Mouse (Mus musculus) limb, embryonic 15.5 days (tissue): ENCODE measurements around the gene Lama5. TPM values are rescaled to one million over a fixed set of nuclear protein-coding genes. Genes with fewer than 3 reads are reported as not detected.
A peak's percentile ranks its signal among the peaks of the same experiment; 100 is the strongest.

Experiments
- ATAC-seq: fragments of 200-750 bp; cut with Nextera tagmentation; 2 replicates; pipeline ENCODE4 v1.8.0; 2017; ENCODE audit warnings: low read depth, moderate TSS enrichment; ENCODE audit not compliant: insufficient number of reproducible peaks, low FRiP score, low TSS enrichment
- H3K27ac ChIP-seq: fragments of 300-500 bp; sonication (generic); 2 replicates; pipeline ENCODE4 v1.5.1; 2015; ENCODE audit warnings: moderate library complexity, mild to moderate bottlenecking, inconsistent platforms
- H3K27me3 ChIP-seq: fragments of 300-500 bp; sonication (generic); 2 replicates; pipeline ENCODE4 v1.6.1; 2015; ENCODE audit warnings: inconsistent platforms
- H3K36me3 ChIP-seq: fragments of 300-500 bp; sonication (generic); 2 replicates; pipeline ENCODE4 v1.6.1; 2015; ENCODE audit warnings: inconsistent platforms
- H3K4me1 ChIP-seq: fragments of 300-500 bp; sonication (generic); 2 replicates; pipeline ENCODE4 v1.6.1; 2015; ENCODE audit warnings: inconsistent platforms
- H3K4me2 ChIP-seq: fragments of 300-500 bp; sonication (generic); 2 replicates; pipeline ENCODE4 v1.6.1; 2015; ENCODE audit warnings: mild to moderate bottlenecking, inconsistent platforms
- H3K4me3 ChIP-seq: fragments of 300-500 bp; sonication (generic); 2 replicates; pipeline ENCODE4 v1.5.1; 2015; ENCODE audit warnings: mild to moderate bottlenecking, inconsistent platforms
- H3K9ac ChIP-seq: fragments of 300-500 bp; sonication (generic); 2 replicates; pipeline ENCODE4 v1.6.1; 2015; ENCODE audit warnings: inconsistent platforms
- H3K9me3 ChIP-seq: fragments of 300-500 bp; sonication (generic); 2 replicates; pipeline ENCODE4 v1.6.1; 2016; ENCODE audit warnings: inconsistent platforms
- WGBS: fragments of 180-500 bp; shearing (Covaris S2); methylation state at CpG from one replicate; pipeline ENCODE4 v1.1.7; 2015; 5-methylcytosine and 5-hydroxymethylcytosine counted together
- polyA plus RNA-seq: library from polyadenylated mRNA; unstranded; fragments of >200 nt; fragmentation: Nextera tagmentation; extraction: Ambion mirVana; gene quantifications from 2 replicates; pipeline ENCODE4 v1.2.1, GENCODE M21; 2015

The Lama5 gene
- polyA plus RNA-seq, 1 experiment from 2014 or later: 25.9 TPM

- no peaks in the 10 kb centered on the region for H3K9me3 ChIP-seq
- H3K27ac ChIP-seq: no peak overlapping the region
- no peak overlapping the region for H3K9ac ChIP-seq
- 60% methylated on average over 3 of the region's 3 CpGs for WGBS
- H3K4me3 ChIP-seq: no peak overlapping the region
- H3K4me2 ChIP-seq: no peak overlapping the region
- peaks cover 21% of the 10 kb centered on the region for H3K27me3 ChIP-seq
- no peaks in the 10 kb centered on the region for H3K36me3 ChIP-seq
- peaks cover 47% of the 10 kb centered on the region for H3K4me1 ChIP-seq
- no peak for ATAC-seq
These were observed 3.5 kb upstream of the Lama5 start for GRCm38 (mm10) chr2:180229129-180229528.

- H3K27me3 ChIP-seq: peaks cover 23% of the 10 kb centered on the region
- no peaks in the 10 kb centered on the region for H3K36me3 ChIP-seq
- no peak for ATAC-seq
- peak overlapping the region; percentile 59; the same call in 1 of the 2 replicates for H3K27ac ChIP-seq
- H3K4me1 ChIP-seq: peaks cover 46% of the 10 kb centered on the region
- no peak overlapping the region for H3K4me3 ChIP-seq
- WGBS: 34% methylated on average over 7 of the region's 7 CpGs
- no peaks in the 10 kb centered on the region for H3K9me3 ChIP-seq
- no peak overlapping the region for H3K9ac ChIP-seq
- 0 out of 2 replicates have a peak overlapping the region, but pooled peaks have one; percentile 17 for H3K4me2 ChIP-seq
These were observed 2.9 kb upstream of the Lama5 start for GRCm38 (mm10) chr2:180228592-180228991.

GRCm38 (mm10) chr2:180228060-180228458, 2.4 kb upstream of the Lama5 start:
- Histone ChIP-seq H3K27me3 (peaks cover 28% of the 10 kb centered on the region), H3K27ac (peak overlapping the region; percentile 59), H3K4me2 (0 out of 2 replicates have a peak overlapping the region, but pooled peaks have one; percentile 17), H3K36me3 (no peaks in the 10 kb centered on the region), H3K9me3 (no peaks in the 10 kb centered on the region), H3K9ac (no peak overlapping the region), H3K4me1 (peaks cover 42% of the 10 kb centered on the region), H3K4me3 (no peak overlapping the region)
- WGBS: 44% methylated on average over 6 of the region's 6 CpGs
- no peak for ATAC-seq

- Histone ChIP-seq H3K4me3 (peak overlapping the region; percentile 13), H3K36me3 (no peaks in the 10 kb centered on the region), H3K4me1 (peaks cover 43% of the 10 kb centered on the region), H3K9me3 (no peaks in the 10 kb centered on the region), H3K9ac (0 out of 2 replicates have a peak overlapping the region, but pooled peaks have one; percentile 7), H3K4me2 (peak overlapping the region; percentile 43), H3K27ac (peak overlapping the region; percentile 59), H3K27me3 (peaks cover 28% of the 10 kb centered on the region)
- peak; percentile 54 for ATAC-seq
- under 1% methylated on average over 21 of the region's 21 CpGs for whole genome bisulfite sequencing
These were observed 1.8 kb upstream of the Lama5 start for GRCm38 (mm10) chr2:180227262-180228059.

GRCm38 (mm10) chr2:180225044-180225761, 456 bp downstream of the Lama5 start:
- peak overlapping the region; percentile 99 for H3K4me2 ChIP-seq
- peak overlapping the region; percentile 34 for H3K9ac ChIP-seq
- peak overlapping the region; percentile 65 for H3K4me3 ChIP-seq
- no peaks in the 10 kb centered on the region for H3K9me3 ChIP-seq
- WGBS: under 1% methylated on average over 55 of the region's 55 CpGs
- peaks cover 28% of the 10 kb centered on the region for H3K27me3 ChIP-seq
- peaks cover 56% of the 10 kb centered on the region for H3K4me1 ChIP-seq
- H3K27ac ChIP-seq: peak overlapping the region; percentile 51
- H3K36me3 ChIP-seq: no peaks in the 10 kb centered on the region
- ATAC-seq: no peak

GRCm38 (mm10) chr2:180224647-180225043, 1.0 kb downstream of the Lama5 start:
- peak overlapping the region; percentile 65 for H3K4me3 ChIP-seq
- H3K4me1 ChIP-seq: peaks cover 58% of the 10 kb centered on the region
- H3K9ac ChIP-seq: peak overlapping the region; percentile 34; the same call in 1 of the 2 replicates
- 3% methylated on average over 13 of the region's 13 CpGs for WGBS
- no peak for ATAC-seq
- H3K27me3 ChIP-seq: peaks cover 28% of the 10 kb centered on the region
- H3K36me3 ChIP-seq: no peaks in the 10 kb centered on the region
- peak overlapping the region; percentile 99 for H3K4me2 ChIP-seq
- peak overlapping the region; percentile 51 for H3K27ac ChIP-seq
- H3K9me3 ChIP-seq: no peaks in the 10 kb centered on the region

GRCm38 (mm10) chr2:180222250-180222649, 3.4 kb downstream of the Lama5 start:
- peak overlapping the region; percentile 24; the same call in 1 of the 2 replicates for H3K4me2 ChIP-seq
- peaks cover 25% of the 10 kb centered on the region for H3K27me3 ChIP-seq
- H3K4me3 ChIP-seq: no peak overlapping the region
- no peaks in the 10 kb centered on the region for H3K36me3 ChIP-seq
- peak overlapping the region; percentile 34; the same call in 1 of the 2 replicates for H3K27ac ChIP-seq
- peaks cover 46% of the 10 kb centered on the region for H3K4me1 ChIP-seq
- H3K9ac ChIP-seq: no peak overlapping the region
- 13% methylated on average over 6 of the region's 6 CpGs for WGBS
- no peak for ATAC-seq
- no peaks in the 10 kb centered on the region for H3K9me3 ChIP-seq

GRCm38 (mm10) chr2:180221051-180221450, 4.6 kb downstream of the Lama5 start:
- Histone ChIP-seq H3K9me3 (no peaks in the 10 kb centered on the region), H3K9ac (no peak overlapping the region), H3K4me2 (no peak overlapping the region), H3K36me3 (no peaks in the 10 kb centered on the region), H3K27ac (no peak overlapping the region), H3K4me3 (no peak overlapping the region), H3K27me3 (peaks cover 25% of the 10 kb centered on the region), H3K4me1 (peaks cover 40% of the 10 kb centered on the region)
- 92% methylated on average over 9 of the region's 9 CpGs for WGBS
- ATAC-seq: no peak

GRCm38 (mm10) chr2:180220165-180220564, 5.5 kb downstream of the Lama5 start:
- Histone ChIP-seq H3K4me2 (no peak overlapping the region), H3K9me3 (no peaks in the 10 kb centered on the region), H3K36me3 (no peaks in the 10 kb centered on the region), H3K27ac (no peak overlapping the region), H3K9ac (no peak overlapping the region), H3K4me3 (no peak overlapping the region), H3K27me3 (peaks cover 17% of the 10 kb centered on the region), H3K4me1 (peaks cover 39% of the 10 kb centered on the region)
- ATAC-seq: no peak
- 58% methylated on average over 9 of the region's 9 CpGs for WGBS

- Histone ChIP-seq H3K4me3 (no peak overlapping the region), H3K36me3 (no peaks in the 10 kb centered on the region), H3K9me3 (no peaks in the 10 kb centered on the region), H3K4me2 (no peak overlapping the region), H3K27ac (peak overlapping the region; percentile 43; the same call in 1 of the 2 replicates), H3K4me1 (peaks cover 41% of the 10 kb centered on the region), H3K9ac (0 out of 2 replicates have a peak overlapping the region, but pooled peaks have one; percentile 14), H3K27me3 (peaks cover 9% of the 10 kb centered on the region)
- ATAC-seq: no peak
- WGBS: 70% methylated on average over 15 of the region's 15 CpGs
These were observed 6.3 kb downstream of the Lama5 start for GRCm38 (mm10) chr2:180219145-180219943.

- 46% methylated on average over 5 of the region's 5 CpGs for WGBS
- no peaks in the 10 kb centered on the region for H3K9me3 ChIP-seq
- H3K27ac ChIP-seq: peak overlapping the region; percentile 43
- ATAC-seq: no peak
- H3K4me3 ChIP-seq: no peak overlapping the region
- no peak overlapping the region for H3K9ac ChIP-seq
- H3K27me3 ChIP-seq: peaks cover 6% of the 10 kb centered on the region
- no peaks in the 10 kb centered on the region for H3K36me3 ChIP-seq
- H3K4me2 ChIP-seq: no peak overlapping the region
- H3K4me1 ChIP-seq: peaks cover 43% of the 10 kb centered on the region
These were observed 7.0 kb downstream of the Lama5 start for GRCm38 (mm10) chr2:180218677-180219076.
